Mouse (Mus musculus) small intestine, adult 2 months (tissue): ENCODE measurements around the gene Zkscan17. TPM values are rescaled to one million over a fixed set of nuclear protein-coding genes. Genes with fewer than 3 reads are reported as not detected.

Source experiments
- H3K27ac ChIP-seq: fragments of 200-500 bp; 2 replicates; pipeline ENCODE4 v1.5.1; 2012; ENCODE audit warnings: low read depth, low read length, control low read depth, inconsistent platforms; ENCODE audit not compliant: insufficient read depth
- H3K27me3 ChIP-seq: fragments of 200-500 bp; 2 replicates; pipeline ENCODE4 v1.6.1; 2012; ENCODE audit warnings: mild to moderate bottlenecking, moderate library complexity, low read length, inconsistent platforms; ENCODE audit not compliant: control insufficient read depth, insufficient read depth
- H3K36me3 ChIP-seq: fragments of 200-500 bp; 2 replicates; pipeline ENCODE4 v1.6.1; 2012; ENCODE audit warnings: mild to moderate bottlenecking, low read length, control low read depth, inconsistent platforms; ENCODE audit not compliant: control insufficient read depth, insufficient read depth
- H3K4me1 ChIP-seq: fragments of 200-500 bp; 2 replicates; pipeline ENCODE4 v1.6.1; 2012; ENCODE audit warnings: low read length, inconsistent platforms, mixed read lengths; ENCODE audit not compliant: control insufficient read depth, insufficient read depth, insufficient read length
- H3K4me3 ChIP-seq: fragments of 200-500 bp; 2 replicates; pipeline ENCODE4 v1.5.1; 2012; ENCODE audit warnings: low read depth, mild to moderate bottlenecking, control low read depth, inconsistent platforms, low read length, moderate library complexity
- CTCF ChIP-seq: fragments of 200-500 bp; IDR thresholded peaks from 2 replicates; pipeline ENCODE4 v1.5.1; 2012; ENCODE audit warnings: low read depth, mild to moderate bottlenecking, control low read depth, inconsistent platforms, low read length, moderate library complexity, mixed read lengths; ENCODE audit not compliant: insufficient replicate concordance, insufficient read length; ENCODE audit errors: extremely low read depth
- POLR2A ChIP-seq: fragments of 200-500 bp; IDR thresholded peaks from 2 replicates; pipeline ENCODE4 v1.6.1; 2012; ENCODE audit warnings: low read depth, mild to moderate bottlenecking, control low read depth, inconsistent platforms, low read length, moderate library complexity
- WGBS: fragments of 180-500 bp; shearing (Covaris S2); methylation state at CpG from one replicate; pipeline ENCODE4 v1.1.7; 2018; 5-methylcytosine and 5-hydroxymethylcytosine counted together
- polyA plus RNA-seq: library from polyadenylated mRNA; depleted of rRNA; stranded (reverse); fragments of >200 nt; gene quantifications from 2 replicates; pipeline ENCODE4 v1.2.3, GENCODE M21; 2012

Gene Zkscan17
- polyA plus RNA-seq, 1 experiment: 5.8 TPM

DNA sequence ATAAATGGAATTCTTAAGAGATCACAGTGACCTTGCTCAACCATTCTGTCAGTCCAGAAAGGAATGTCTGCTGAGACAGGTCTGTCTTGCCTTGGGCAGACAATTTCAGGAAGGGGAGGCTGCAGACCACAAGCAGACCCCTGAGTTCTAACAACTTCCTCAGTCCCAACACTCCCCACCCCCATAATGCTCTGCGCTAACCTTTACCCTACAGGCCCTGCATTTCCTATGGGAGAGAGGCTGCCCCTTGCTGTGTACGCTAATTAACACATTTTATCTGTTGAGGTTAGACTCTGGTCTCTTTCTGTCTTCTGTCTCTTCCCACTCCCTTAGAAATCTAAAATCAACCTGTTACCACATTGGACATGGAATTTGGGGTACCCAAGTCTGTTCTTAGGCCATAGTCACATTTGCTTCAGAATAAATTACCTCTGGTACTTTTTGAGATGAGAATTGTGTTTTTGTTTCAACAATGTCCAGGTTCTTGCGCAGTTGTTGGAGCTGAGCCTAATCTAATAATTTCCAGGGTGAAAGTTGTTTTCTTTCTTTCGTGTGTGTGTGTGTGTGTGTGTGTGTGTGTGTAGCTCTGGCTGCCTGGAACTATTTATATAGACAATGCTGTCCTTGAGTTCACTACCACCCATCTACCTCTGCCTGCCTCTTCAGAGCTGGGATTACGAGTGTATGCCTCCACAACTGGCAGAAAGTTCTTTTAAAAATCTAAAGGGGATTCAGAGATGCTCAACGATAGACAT lies 6.6 kb downstream of the Zkscan17 start:
- H3K4me3 ChIP-seq: no peak overlapping the region
- 63% methylated on average over 6 of the region's 6 CpGs for WGBS
- H3K27me3 ChIP-seq: no peaks in the 10 kb centered on the region
- H3K4me1 ChIP-seq: peaks cover 2% of the 10 kb centered on the region; the same call in 1 of the 2 replicates
- H3K27ac ChIP-seq: no peak overlapping the region
- no peak for TF ChIP-seq POLR2A
- no peak for TF ChIP-seq CTCF
- no peaks in the 10 kb centered on the region for H3K36me3 ChIP-seq

DNA sequence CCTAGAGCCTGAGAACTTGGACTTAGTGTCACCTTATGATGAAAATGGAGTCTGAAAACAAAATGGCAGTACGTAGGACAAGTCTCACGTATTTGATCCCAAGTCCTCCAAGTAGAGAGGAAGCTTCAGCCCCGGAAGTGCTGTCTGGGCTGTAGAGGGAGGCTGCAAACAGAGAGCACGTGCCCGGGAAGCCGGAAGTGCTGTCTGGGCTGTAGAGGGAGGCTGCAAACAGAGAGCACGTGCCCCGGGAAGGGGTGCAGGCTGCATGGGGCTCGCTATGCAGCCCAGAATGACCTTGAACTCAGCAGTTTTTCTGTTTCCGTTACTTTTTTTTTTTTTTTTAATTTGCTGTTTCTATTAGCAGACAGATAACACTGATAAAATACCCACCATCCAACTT lies 8.3 kb downstream of the Zkscan17 start:
- Histone ChIP-seq H3K36me3 (no peaks in the 10 kb centered on the region), H3K4me3 (no peak overlapping the region)
- WGBS: 54% methylated on average over 10 of the region's 10 CpGs

DNA sequence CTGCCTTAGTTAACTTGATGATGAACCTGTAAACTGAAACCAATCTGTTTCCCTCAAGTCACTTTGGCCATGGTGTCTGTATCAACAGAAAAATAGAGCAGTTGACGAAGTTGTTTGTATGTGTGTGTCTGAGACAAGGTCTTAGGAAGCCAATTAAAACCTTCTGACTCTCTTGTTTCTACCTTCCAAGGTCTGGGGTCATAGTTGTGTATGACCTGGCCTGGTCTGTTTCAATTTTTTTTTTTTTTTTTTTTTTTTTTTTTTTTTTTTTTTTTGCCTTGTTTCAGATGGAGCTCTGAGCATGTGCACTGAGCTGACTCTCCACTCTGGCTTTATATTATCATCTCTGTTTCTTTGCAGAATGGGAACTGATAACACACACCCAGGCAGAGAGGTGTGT lies 9.1 kb downstream of the Zkscan17 start:
- WGBS: 100% methylated on average over 1 of the region's 1 CpGs
- H3K4me1 ChIP-seq: peaks cover 2% of the 10 kb centered on the region; the same call in 1 of the 2 replicates
- no peaks in the 10 kb centered on the region for H3K27me3 ChIP-seq
- H3K4me3 ChIP-seq: no peak overlapping the region
- no peaks in the 10 kb centered on the region for H3K36me3 ChIP-seq
- TF ChIP-seq POLR2A (no peak), CTCF (no peak)
- H3K27ac ChIP-seq: no peak overlapping the region

More for the DNA sequence above, 8.3 kb downstream of the Zkscan17 start:
- H3K27ac ChIP-seq: no peak overlapping the region
- no peaks in the 10 kb centered on the region for H3K27me3 ChIP-seq
- TF ChIP-seq CTCF: no peak
- no peak for TF ChIP-seq POLR2A
- H3K4me1 ChIP-seq: peaks cover 2% of the 10 kb centered on the region; the same call in 1 of the 2 replicates

DNA sequence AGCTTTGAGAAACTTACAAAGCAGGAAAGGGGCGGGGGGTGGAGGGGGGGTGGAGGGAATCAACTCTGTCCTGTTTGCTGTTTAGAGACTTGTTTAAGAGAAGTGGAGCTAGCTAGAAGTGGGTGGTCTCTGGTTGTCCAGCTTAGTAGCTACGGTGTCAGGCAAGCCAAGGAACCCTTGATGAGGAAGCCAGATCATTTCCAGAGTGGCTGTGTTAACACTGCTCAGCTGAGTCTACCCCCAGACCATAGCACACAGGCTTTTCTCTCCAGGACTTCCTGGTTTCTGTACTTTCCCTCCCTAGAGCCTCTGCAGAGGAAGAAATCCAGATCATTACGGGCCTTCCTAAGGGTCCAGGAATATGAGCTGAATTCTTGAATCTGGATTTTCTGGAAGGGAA lies 11.8 kb downstream of the Zkscan17 start:
- TF ChIP-seq CTCF (no peak), POLR2A (no peak)
- Histone ChIP-seq H3K36me3 (no peaks in the 10 kb centered on the region), H3K4me1 (peaks cover 2% of the 10 kb centered on the region; the same call in 1 of the 2 replicates), H3K4me3 (no peak overlapping the region), H3K27me3 (no peaks in the 10 kb centered on the region), H3K27ac (no peak overlapping the region)
- WGBS: 53% methylated on average over 3 of the region's 3 CpGs

DNA sequence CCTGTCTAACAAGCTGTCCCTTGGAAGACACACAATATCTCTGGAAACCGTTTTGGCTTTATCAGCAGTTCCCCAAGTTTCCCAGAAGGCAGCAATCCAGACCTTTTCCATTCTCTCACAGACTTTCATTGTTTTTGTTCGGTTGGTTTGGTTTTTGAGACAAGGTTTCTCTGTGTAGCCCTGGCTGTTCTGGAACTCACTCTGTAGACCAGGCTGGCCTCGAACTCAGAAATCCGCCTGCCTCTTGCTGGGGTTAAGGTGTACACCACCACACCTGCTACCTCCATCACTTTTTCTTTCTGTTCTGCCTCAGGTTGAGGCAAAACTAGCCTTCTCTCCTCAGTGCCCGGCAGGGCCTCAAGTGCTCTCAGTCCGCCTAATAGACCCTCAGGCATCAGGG lies 12.2 kb downstream of the Zkscan17 start:
- no peaks in the 10 kb centered on the region for H3K36me3 ChIP-seq
- H3K27ac ChIP-seq: no peak overlapping the region
- H3K4me1 ChIP-seq: peaks cover 2% of the 10 kb centered on the region; the same call in 1 of the 2 replicates
- H3K27me3 ChIP-seq: no peaks in the 10 kb centered on the region
- WGBS: 65% methylated on average over 6 of the region's 6 CpGs
- no peak overlapping the region for H3K4me3 ChIP-seq
- no peak for TF ChIP-seq CTCF
- no peak for TF ChIP-seq POLR2A

DNA sequence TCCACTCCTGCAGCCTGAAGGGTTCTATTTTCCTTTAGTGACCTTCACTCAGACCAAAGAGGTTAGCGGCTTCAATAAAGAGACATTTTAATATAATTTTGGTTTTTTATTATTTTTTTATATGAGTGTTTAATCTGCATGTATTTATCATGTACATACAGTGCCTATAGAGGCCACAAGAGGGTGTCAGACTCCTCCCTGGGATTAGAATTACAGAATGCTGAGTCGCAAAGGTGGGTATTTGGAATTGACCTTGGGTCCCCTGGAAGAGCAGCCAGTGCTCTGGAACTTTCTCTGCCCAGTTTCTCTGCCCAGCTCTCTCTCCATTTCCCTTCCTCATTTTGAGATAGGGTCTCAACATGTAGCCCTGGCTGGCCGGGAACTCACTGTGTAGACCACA lies 13.0 kb downstream of the Zkscan17 start:
- Histone ChIP-seq H3K4me1 (peaks cover 2% of the 10 kb centered on the region; the same call in 1 of the 2 replicates), H3K27ac (no peak overlapping the region), H3K36me3 (no peaks in the 10 kb centered on the region), H3K4me3 (no peak overlapping the region), H3K27me3 (no peaks in the 10 kb centered on the region)
- 75% methylated on average over 3 of the region's 3 CpGs for WGBS
- no peak for TF ChIP-seq CTCF
- TF ChIP-seq POLR2A: no peak

DNA sequence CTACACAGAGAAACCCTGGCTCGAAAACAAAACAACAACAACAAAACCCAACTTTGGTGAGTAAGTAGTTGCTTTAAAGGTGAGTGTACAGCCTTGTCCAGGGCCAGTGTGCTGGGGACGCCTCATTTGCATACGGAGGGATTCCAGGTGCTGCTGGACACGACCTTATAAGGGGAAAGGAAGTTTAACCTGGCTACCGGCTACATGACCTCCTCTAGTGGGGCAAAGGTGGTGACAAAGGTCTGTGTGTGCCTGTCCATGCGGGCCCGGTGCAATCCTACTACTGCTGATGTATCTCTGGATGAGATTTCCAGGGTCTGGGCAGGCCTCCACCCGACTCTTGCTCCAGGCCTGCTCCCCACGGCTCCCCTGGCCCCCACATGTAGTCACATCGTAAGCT lies 13.8 kb downstream of the Zkscan17 start:
- H3K27me3 ChIP-seq: no peaks in the 10 kb centered on the region
- no peak overlapping the region for H3K27ac ChIP-seq
- H3K4me1 ChIP-seq: no peaks in the 10 kb centered on the region
- 85% methylated on average over 10 of the region's 10 CpGs for WGBS
- TF ChIP-seq POLR2A (no peak), CTCF (no peak)
- no peaks in the 10 kb centered on the region for H3K36me3 ChIP-seq
- H3K4me3 ChIP-seq: no peak overlapping the region
